Mouse (Mus musculus) CH12.LX (cell line): ENCODE data around the gene Sec1. TPM values are rescaled to one million over a fixed set of nuclear protein-coding genes. Genes with fewer than 3 reads are reported as not detected.

Experiments
- DNase-seq: peaks from one replicate; pipeline ENCODE4 v3.0.0-alpha.2; 2013; ENCODE audit errors: extremely low read depth
- H3K27ac ChIP-seq: 2 replicates; pipeline ENCODE4 v1.5.1; 2012; ENCODE audit warnings: low read depth, mild to moderate bottlenecking, control low read depth, moderate library complexity; ENCODE audit not compliant: insufficient read depth
- H3K27me3 ChIP-seq: replicated peaks from 2 replicates; pipeline ENCODE3; 2012; ENCODE audit warnings: inconsistent platforms
- H3K36me3 ChIP-seq, 2 experiments: replicated peaks in 1 of 2; 2 replicates each; pipeline versions ENCODE3 to v1.6.1; 2012; ENCODE audit warnings: inconsistent platforms in 1 of 2, low read length in 1 of 2, mild to moderate bottlenecking in 1 of 2, mixed read lengths in 1 of 2, moderate library complexity in 1 of 2; ENCODE audit not compliant: control insufficient read depth in 1 of 2, insufficient read depth in 1 of 2
- H3K4me1 ChIP-seq, 2 experiments: 2 replicates each; pipeline ENCODE4 v1.6.1; 2012; ENCODE audit warnings: inconsistent platforms in 1 of 2, moderate library complexity in 1 of 2; ENCODE audit not compliant: insufficient read depth in 2 of 2, control insufficient read depth in 1 of 2
- H3K4me2 ChIP-seq: 2 replicates; pipeline ENCODE4 v1.6.1; 2012; ENCODE audit warnings: low read depth, mild to moderate bottlenecking, control low read depth; ENCODE audit not compliant: poor library complexity, insufficient read depth, severe bottlenecking
- H3K4me3 ChIP-seq, 3 experiments: fragments of 150-350 bp in 1 of 3; sonication (generic) in 1 of 3; replicated peaks in 1 of 3; 2 replicates each; pipeline versions ENCODE3 to v1.5.1; 2011 to 2012; ENCODE audit warnings: low read depth in 2 of 3, low read length in 2 of 3, mild to moderate bottlenecking in 2 of 3, moderate library complexity in 2 of 3, control low read depth in 1 of 3, improper control_type of control experiment in 1 of 3, inconsistent platforms in 1 of 3, mixed read lengths in 1 of 3; ENCODE audit not compliant: poor library complexity in 1 of 3
- H3K79me2 ChIP-seq: replicated peaks from 2 replicates; pipeline ENCODE4 v1.6.1; 2012; ENCODE audit warnings: mild to moderate bottlenecking, moderate library complexity; ENCODE audit not compliant: control insufficient read depth, poor library complexity, insufficient read depth, severe bottlenecking; ENCODE audit errors: extremely low read depth
- H3K9ac ChIP-seq: 2 replicates; pipeline ENCODE4 v1.6.1; 2012; ENCODE audit warnings: low read depth, mild to moderate bottlenecking, control low read depth, moderate library complexity; ENCODE audit not compliant: insufficient read depth
- H3K9me3 ChIP-seq: replicated peaks from 2 replicates; pipeline ENCODE3; 2012; ENCODE audit warnings: low read length, inconsistent platforms, mixed read lengths
- CHD1 ChIP-seq: IDR thresholded peaks from 2 replicates; pipeline ENCODE4 v1.6.1; 2012; ENCODE audit warnings: low read depth, low read length, improper control_type of control experiment, inconsistent platforms
- CHD2 ChIP-seq: IDR thresholded peaks from 2 replicates; pipeline ENCODE4 v1.6.1; 2011; ENCODE audit warnings: low read length, improper control_type of control experiment
- GABPA ChIP-seq: IDR thresholded peaks from 2 replicates; pipeline ENCODE4 v1.6.1; 2012; ENCODE audit warnings: low read depth, low read length, improper control_type of control experiment, inconsistent platforms; ENCODE audit not compliant: insufficient replicate concordance
- IRF4 ChIP-seq: IDR thresholded peaks from 2 replicates; pipeline ENCODE4 v1.6.1; 2014; ENCODE audit warnings: low read depth, mild to moderate bottlenecking, inconsistent platforms, low read length, improper control_type of control experiment
- JUN ChIP-seq: IDR thresholded peaks from 2 replicates; pipeline ENCODE4 v1.6.1; 2011; ENCODE audit warnings: low read depth, mild to moderate bottlenecking, low read length, improper control_type of control experiment, moderate library complexity; ENCODE audit not compliant: insufficient read depth
- MAZ ChIP-seq: IDR thresholded peaks from 2 replicates; pipeline ENCODE4 v1.6.1; 2012; ENCODE audit warnings: low read depth, mild to moderate bottlenecking, inconsistent platforms, low read length, improper control_type of control experiment, moderate library complexity
- MEF2A ChIP-seq: IDR thresholded peaks from 2 replicates; pipeline ENCODE4 v1.6.1; 2014; ENCODE audit warnings: low read depth, mild to moderate bottlenecking, inconsistent platforms, low read length, improper control_type of control experiment, borderline replicate concordance
- MYC ChIP-seq: IDR thresholded peaks from 2 replicates; pipeline ENCODE4 v1.6.1; 2011; ENCODE audit warnings: low read depth, mild to moderate bottlenecking, improper control_type of control experiment, low read length
- POLR2AphosphoS2 ChIP-seq: IDR thresholded peaks from 2 replicates; pipeline ENCODE4 v1.6.1; 2011; ENCODE audit warnings: low read depth, low read length, improper control_type of control experiment
- RAD21 ChIP-seq: IDR thresholded peaks from 2 replicates; pipeline ENCODE4 v1.6.1; 2011; ENCODE audit warnings: low read depth, mild to moderate bottlenecking, low read length, improper control_type of control experiment, moderate library complexity
- ZKSCAN1 ChIP-seq: IDR thresholded peaks from 2 replicates; pipeline ENCODE4 v1.6.1; 2012; ENCODE audit warnings: low read depth, inconsistent platforms, low read length, improper control_type of control experiment, borderline replicate concordance
- ZMIZ1 ChIP-seq: IDR thresholded peaks from 2 replicates; pipeline ENCODE4 v1.6.1; 2012; ENCODE audit warnings: low read depth, mild to moderate bottlenecking, inconsistent platforms, low read length, improper control_type of control experiment
- ZNF384 ChIP-seq: IDR thresholded peaks from 2 replicates; pipeline ENCODE4 v1.6.1; 2012; ENCODE audit warnings: low read depth, low read length, improper control_type of control experiment, inconsistent platforms
- dilution Hi-C: fragments of 300-500 bp; cut with MboI; formaldehyde crosslinking; loops from 2 replicates; pipeline ENCODE4 v1.14.3; 2020; ENCODE audit warnings: low sequenced_read_pairs; ENCODE audit not compliant: extremely low pct_unique_long_range_greater_than_20kb, extremely low pct_ligation_motif_present
- in situ Hi-C: fragments of 300-500 bp; cut with MboI; formaldehyde crosslinking; loops from 3 replicates; pipeline ENCODE4 v1.14.3; 2019; ENCODE audit warnings: low sequenced_read_pairs, low pct_ligation_motif_present, low pct_unique_long_range_greater_than_20kb, mixed read lengths
- polyA plus RNA-seq: library from polyadenylated mRNA; unstranded; fragments of >175 nt; gene quantifications from 2 replicates; pipeline ENCODE4 v1.2.1, GENCODE M21; 2012; ENCODE audit warnings: low read depth; ENCODE audit not compliant: insufficient read length
- total RNA-seq, 2 experiments: library from RNA; depleted of rRNA; stranded (reverse); fragments of 300-350 nt in 1 of 2; fragments of >200 nt in 1 of 2; gene quantifications; 2 replicates each; pipeline ENCODE4 v1.2.3; 2012 to 2014

Gene Sec1
- total and polyA plus RNA-seq, 3 experiments: 0.08 to 0.33 (median 0.26) TPM

- Histone ChIP-seq H3K27ac (no peak overlapping the region), H3K27me3 (no peaks in the 10 kb centered on the region), H3K36me3 (peaks cover 76 to 82% of the 10 kb centered on the region in 2 experiments), H3K4me2 (no peak overlapping the region), H3K4me3 (no peak overlapping the region), H3K79me2 (peaks cover 25% of the 10 kb centered on the region), H3K9me3 (no peaks in the 10 kb centered on the region), H3K4me1 (peaks cover 7 to 23% of the 10 kb centered on the region in 2 experiments; a peak in 3 of 4 replicates), H3K9ac (no peak overlapping the region)
- TF ChIP-seq CHD2: peak; percentile 11; the same call in 1 of the 2 replicates
- peak; percentile 74; the same call in 1 of the 2 replicates for TF ChIP-seq POLR2AphosphoS2
- no peak for TF ChIP-seq ZKSCAN1
- TF ChIP-seq MAZ: no peak
- no peak for TF ChIP-seq CHD1
- no peak for TF ChIP-seq IRF4
- TF ChIP-seq MEF2A: no peak
- in situ Hi-C loops: no loop called here
- dilution Hi-C loops: no loop called here
- DNase-seq: no peak
Measured at GRCm38 (mm10) chr7:45721642-45722347, 27.6 kb upstream of the Sec1 start.

- Histone ChIP-seq H3K9ac (no peak overlapping the region), H3K4me2 (no peak overlapping the region), H3K9me3 (no peaks in the 10 kb centered on the region), H3K4me1 (peaks cover 7 to 26% of the 10 kb centered on the region in 2 experiments; a peak in 3 of 4 replicates), H3K36me3 (peaks cover 70 to 79% of the 10 kb centered on the region in 2 experiments), H3K79me2 (peaks cover 31% of the 10 kb centered on the region), H3K4me3 (no peak overlapping the region), H3K27me3 (no peaks in the 10 kb centered on the region), H3K27ac (no peak overlapping the region)
- TF ChIP-seq GABPA (no peak), JUN (no peak), ZNF384 (no peak), CHD1 (no peak), ZMIZ1 (no peak), RAD21 (no peak), POLR2AphosphoS2 (peak; percentile 80), MYC (no peak)
- DNase-seq: no peak
- dilution Hi-C loops (no loop called here), in situ Hi-C loops (no loop called here)
Measured at GRCm38 (mm10) chr7:45721234-45721571, 27.0 kb upstream of the Sec1 start.
